Mouse (Mus musculus) layer of hippocampus, adult 11-12 months (tissue): ENCODE measurements around the gene Ddr1.

Experiments used
- DNase-seq: peaks from one replicate; pipeline ENCODE4 v3.0.0; 2022; ENCODE audit warnings: low spot score

Gene Ddr1

DNA sequence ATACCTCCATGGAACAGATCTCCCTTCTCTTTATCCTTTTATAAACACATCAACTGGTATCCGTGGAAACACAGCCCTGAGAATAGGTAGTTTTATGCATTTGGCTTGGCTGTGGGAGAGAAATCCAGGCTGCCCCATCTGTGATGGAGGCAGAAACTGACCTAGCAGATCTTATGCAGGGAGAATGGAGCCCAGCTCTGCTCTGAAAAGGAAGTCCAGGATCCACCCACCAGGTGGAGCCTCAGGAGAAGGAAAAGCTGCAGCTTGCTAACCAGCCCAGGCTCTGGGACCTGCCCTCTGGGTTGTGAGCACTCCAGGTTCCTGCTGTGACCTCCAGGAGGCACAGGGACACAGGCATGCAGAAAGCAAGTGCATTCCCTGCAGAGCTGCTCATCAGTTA is 70.4 kb downstream of the Ddr1 start:
- DNase-seq = peak; percentile 46
